Mouse (Mus musculus): ENCODE measurements around the gene Abca3.

GRCm38 (mm10) chr17:24413557-24414211 lies 61.9 kb downstream of the Abca3 start:
- TF ChIP-seq CTCF (IDR thresholded peaks at IDR 0.05; ENCODE audit: borderline replicate concordance, insufficient read depth, low read depth, low read length) (no peak), POLR2A (IDR thresholded peaks at IDR 0.05; ENCODE audit: borderline replicate concordance, insufficient read depth, low read length) (no peak)
